Mouse (Mus musculus) neutrophil, adult 65 days (primary cell): ENCODE results near the gene Taar8a. TPM values are rescaled to one million over a fixed set of nuclear protein-coding genes. Genes with fewer than 3 reads are reported as not detected.

Experiments
- total RNA-seq: library from RNA; stranded (reverse); gene quantifications from 2 replicates; pipeline ENCODE4 v1.2.4, GENCODE M21; 2023

Taar8a gene
- not detected in 2 replicates for total RNA-seq

DNA sequence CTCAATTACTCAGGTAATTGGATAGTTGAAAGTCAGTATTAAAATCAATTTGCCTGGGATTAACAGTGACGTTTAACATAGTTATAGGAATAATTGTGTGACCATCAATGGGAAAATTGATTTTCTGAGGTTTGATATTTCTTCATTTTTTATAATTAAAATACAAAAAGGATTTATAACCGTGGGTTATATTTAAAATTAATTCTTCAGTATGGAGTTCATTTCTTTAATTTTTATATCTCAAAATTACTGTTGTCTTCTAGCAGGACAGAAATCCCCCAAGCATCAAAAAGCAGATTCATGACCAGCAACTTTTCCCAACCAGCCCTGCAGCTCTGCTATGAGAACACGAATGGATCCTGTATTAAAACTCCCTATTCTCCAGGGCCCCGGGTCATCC lies at the start of gene Taar8a:
Gene Taar8a, plus strand, starts transcription at position 301 of the 400 bp plus-strand sequence.

GRCm38 (mm10) chr10:24026922-24027321 lies 49.4 kb upstream of the Taar8a start, which contains the start of gene Taar7d:
TSS of gene Taar7d (plus strand) at chr10:24027222.

DNA sequence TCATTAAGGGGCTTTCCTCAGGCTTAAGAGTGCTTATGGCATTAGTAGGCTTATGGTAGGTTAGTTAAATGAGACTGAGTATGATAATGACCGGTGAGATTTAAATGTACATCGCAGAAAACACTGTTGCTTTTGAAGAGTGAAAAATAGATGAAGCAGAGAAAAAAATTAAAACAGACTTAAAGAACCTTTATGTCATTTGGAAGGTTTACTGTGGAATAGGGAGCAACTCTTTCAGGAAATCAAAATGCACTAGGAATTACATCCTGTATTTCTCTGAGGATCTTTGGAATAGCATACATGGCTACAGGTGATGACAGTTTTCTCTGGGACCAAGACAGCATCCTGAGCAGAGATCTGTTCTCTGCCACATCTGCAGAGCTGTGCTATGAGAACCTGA lies 39.0 kb upstream of the Taar8a start, which contains the start of gene Taar7e:
Gene Taar7e, plus strand, starts transcription at position 301 of the 400 bp plus-strand sequence.

DNA sequence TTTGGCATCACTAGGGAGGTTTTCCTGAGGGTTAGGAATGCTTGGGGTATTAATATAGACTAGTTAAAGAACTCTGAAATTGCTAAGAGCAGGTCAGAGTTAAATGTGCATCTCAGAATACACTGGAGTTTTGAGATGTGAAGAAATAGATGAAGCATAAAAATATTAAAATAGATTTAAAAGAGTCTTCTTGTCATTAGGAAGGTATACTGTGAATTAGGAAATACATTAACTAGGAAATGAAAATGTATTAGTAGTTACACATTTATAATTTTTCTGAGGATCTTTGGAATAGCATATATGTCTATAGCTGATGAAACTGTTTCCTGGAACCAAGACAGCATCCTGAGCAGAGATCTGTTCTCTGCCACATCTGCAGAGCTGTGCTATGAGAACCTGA lies 27.1 kb upstream of the Taar8a start, which contains the start of gene Taar7f:
Gene Taar7f, plus strand, starts transcription at position 301 of the 400 bp plus-strand sequence.

GRCm38 (mm10) chr10:24092194-24092593 lies 15.9 kb downstream of the Taar8a start, which contains the start of gene Taar8b:
TSS of gene Taar8b (minus strand) at chr10:24092294.

DNA sequence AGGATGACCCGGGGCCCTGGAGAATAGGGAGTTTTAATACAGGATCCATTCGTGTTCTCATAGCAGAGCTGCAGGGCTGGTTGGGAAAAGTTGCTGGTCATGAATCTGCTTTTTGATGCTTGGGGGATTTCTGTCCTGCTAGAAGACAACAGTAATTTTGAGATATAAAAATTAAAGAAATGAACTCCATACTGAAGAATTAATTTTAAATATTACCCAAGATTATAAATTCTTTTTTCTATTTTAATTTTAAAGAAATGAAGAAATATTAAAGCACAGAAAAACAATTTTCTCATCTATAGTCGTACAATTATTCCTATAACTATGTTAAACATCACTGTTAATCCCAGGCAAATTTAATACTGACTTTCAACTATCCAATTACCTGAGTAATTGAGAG lies 25.5 kb downstream of the Taar8a start, which contains the start of gene Taar8c:
Gene Taar8c, minus strand, starts transcription at position 101 of the 400 bp plus-strand sequence.

GRCm38 (mm10) chr10:24109434-24109833 lies 33.1 kb downstream of the Taar8a start, which contains the start of gene Taar9:
TSS of gene Taar9 (minus strand) at chr10:24109534.

Other genes with a start within 250 kb of the Taar8a start
- gene Vnn3, start 225.0 kb upstream of the Taar8a start, total RNA-seq = 42.8 and 50.9 TPM in 2 replicates
- gene Vnn1, start 181.8 kb upstream of the Taar8a start, total RNA-seq = not detected in 2 replicates
- not detected in 2 replicates for gene Taar1, start 156.1 kb upstream of the Taar8a start, total RNA-seq
- not detected in 2 replicates for gene Taar2, start 137.9 kb upstream of the Taar8a start, total RNA-seq
- gene Taar3, start 126.9 kb upstream of the Taar8a start, total RNA-seq = not detected in 2 replicates
- gene Taar4, start 116.0 kb upstream of the Taar8a start, total RNA-seq = not detected in 2 replicates
- gene Taar5, start 105.8 kb upstream of the Taar8a start, total RNA-seq = not detected in 2 replicates
- not detected in 2 replicates for gene Taar6, start 90.9 kb upstream of the Taar8a start, total RNA-seq
- gene Taar7a, start 83.0 kb upstream of the Taar8a start, total RNA-seq = not detected in 2 replicates
- not detected in 2 replicates for gene Taar7b, start 76.6 kb upstream of the Taar8a start, total RNA-seq
- gene Taar7d, start 49.3 kb upstream of the Taar8a start, total RNA-seq = not detected in 2 replicates
- not detected in 2 replicates for gene Taar7e, start 38.9 kb upstream of the Taar8a start, total RNA-seq
- not detected in 2 replicates for gene Taar7f, start 27.0 kb upstream of the Taar8a start, total RNA-seq
- not detected in 2 replicates for gene Taar8b, start 15.8 kb downstream of the Taar8a start, total RNA-seq
- gene Taar8c, start 25.4 kb downstream of the Taar8a start, total RNA-seq = not detected in 2 replicates
- gene Taar9, start 33.0 kb downstream of the Taar8a start, total RNA-seq = not detected in 2 replicates
- 82.1 and 86.0 TPM in 2 replicates for gene Stx7, start 72.8 kb downstream of the Taar8a start, total RNA-seq
- gene Moxd1, start 147.0 kb downstream of the Taar8a start, total RNA-seq = not detected in 2 replicates